Mouse (Mus musculus) urinary bladder, postnatal 25 days (tissue): ENCODE results near the gene Nxpe4.
A peak's percentile ranks its signal among the peaks of the same experiment; 100 is the strongest.
"Not testable (repeated sequence)": the region's sequence is repeated elsewhere in the genome, so short reads cannot be mapped to it uniquely, and the experiment has no call there.

ENCODE experiments used
- DNase-seq: peaks from one replicate; pipeline ENCODE4 v3.0.0; 2022; ENCODE audit warnings: low spot score

Gene Nxpe4

GRCm38 (mm10) chr9:48240431-48240830 lies 78.6 kb downstream of the Nxpe4 start:
- DNase-seq, result no peak

- no peak for DNase-seq
These were observed 80.0 kb downstream of the Nxpe4 start for GRCm38 (mm10) chr9:48241791-48242190.

GRCm38 (mm10) chr9:48242756-48243155 lies 80.9 kb downstream of the Nxpe4 start:
- DNase-seq, result no peak

GRCm38 (mm10) chr9:48244175-48244574 lies 82.4 kb downstream of the Nxpe4 start:
- DNase-seq, result no peak

DNA sequence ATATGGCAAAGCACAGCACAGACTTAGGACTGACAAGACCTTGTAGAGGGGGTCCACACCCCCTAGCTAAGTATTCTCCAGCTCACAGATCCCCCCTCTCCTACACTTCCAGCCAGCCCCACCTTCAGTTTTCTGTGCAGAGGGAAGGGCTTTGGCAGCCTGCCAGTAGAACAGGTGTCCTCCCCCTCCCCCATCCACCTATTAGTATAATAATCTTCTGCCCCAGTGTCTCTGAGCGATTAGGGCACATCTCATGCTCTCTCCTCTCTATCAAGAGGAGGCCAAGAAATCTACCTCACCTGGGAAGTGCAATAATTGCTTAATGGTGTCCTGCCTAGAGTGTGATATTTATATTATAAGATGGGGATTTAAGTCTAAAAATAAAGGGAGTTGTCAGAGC lies 83.7 kb downstream of the Nxpe4 start:
- no peak for DNase-seq

DNA sequence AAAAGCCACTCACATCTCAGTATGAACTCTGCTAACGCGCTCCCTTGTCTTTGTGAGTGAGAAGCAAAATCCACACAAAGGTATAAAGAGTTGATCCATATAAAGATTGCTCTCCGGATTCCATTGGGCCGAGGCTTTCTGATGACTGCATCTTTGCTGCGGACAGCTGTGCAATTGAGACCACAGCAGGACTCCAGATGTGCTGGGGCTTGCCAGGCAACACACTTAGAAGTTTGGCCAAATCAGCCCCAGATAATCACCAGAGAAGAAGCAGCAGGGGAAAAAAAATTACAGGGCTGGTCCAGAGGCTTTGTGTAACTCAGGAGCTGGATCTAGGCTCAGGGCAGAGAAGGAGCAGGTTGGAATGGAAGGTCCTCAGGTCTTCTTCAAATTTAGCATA lies 85.5 kb downstream of the Nxpe4 start:
- no peak for DNase-seq

DNA sequence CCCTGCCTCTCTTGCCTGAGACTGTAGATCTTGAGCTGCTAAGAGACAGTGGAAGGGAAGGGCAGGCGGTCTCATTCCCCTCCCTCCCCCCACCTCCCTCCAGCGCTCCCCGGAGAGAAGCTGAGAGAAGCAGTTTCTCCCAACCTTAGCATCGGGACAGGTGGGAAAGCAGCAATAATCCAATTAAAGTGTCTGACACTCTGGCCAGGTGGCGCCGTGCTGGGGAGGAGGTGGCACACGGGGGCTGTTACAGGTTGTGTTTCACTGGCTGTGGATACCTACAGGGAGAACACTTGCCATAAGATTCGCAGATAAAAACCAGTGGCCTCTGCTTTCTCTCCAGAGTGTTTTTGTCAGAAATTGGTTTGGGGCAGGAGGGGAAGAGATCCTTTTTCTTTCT lies 90.4 kb downstream of the Nxpe4 start:
- DNase-seq, result no peak

GRCm38 (mm10) chr9:48257001-48257400 lies 95.2 kb downstream of the Nxpe4 start:
- no peak for DNase-seq

- DNase-seq, result peak; percentile 13
These were observed 96.1 kb downstream of the Nxpe4 start for GRCm38 (mm10) chr9:48257741-48258423.

GRCm38 (mm10) chr9:48264616-48265015 lies 102.8 kb downstream of the Nxpe4 start:
- DNase-seq, result no peak

DNA sequence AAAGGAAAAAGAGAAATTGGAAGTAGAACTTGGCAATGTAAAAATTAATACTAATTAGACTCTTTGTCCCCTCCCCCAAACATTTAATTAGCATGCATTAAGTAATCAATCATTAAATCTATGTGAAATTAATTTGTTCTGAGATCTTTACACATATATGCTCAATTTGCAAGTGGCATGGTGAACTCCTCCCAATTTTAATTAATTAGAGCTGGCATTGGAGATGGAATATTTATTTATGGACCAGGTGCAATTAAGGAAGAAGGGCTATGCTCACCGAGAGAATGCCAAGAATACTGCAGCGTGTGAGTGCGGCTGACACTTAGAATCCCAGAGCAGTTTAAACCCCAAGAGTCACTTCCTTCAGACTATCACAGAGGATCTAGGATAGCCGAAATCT lies 103.7 kb downstream of the Nxpe4 start:
- DNase-seq, result no peak

- peak; percentile 69 for DNase-seq
These were observed 104.6 kb downstream of the Nxpe4 start for GRCm38 (mm10) chr9:48266286-48267027.

DNA sequence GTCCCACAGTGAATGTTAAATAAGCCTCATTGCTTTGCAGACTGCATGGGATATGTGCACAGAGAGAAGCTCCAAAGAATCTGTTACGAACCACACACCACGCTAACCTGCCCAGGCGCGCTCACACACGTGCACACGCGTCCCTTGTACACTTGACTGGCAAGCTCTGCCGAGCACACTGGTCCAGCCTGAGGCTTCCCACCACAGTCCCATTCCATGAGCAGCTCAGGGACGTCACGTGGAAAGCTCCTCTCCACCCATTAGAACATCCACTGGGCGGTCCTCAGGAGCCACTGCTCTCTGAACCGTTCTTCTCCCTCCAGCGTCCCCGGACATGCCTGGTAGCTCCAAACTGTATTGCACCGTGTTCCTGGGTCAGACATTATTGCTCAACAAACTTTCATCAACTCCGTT lies 105.2 kb downstream of the Nxpe4 start:
- peak; percentile 12 for DNase-seq

GRCm38 (mm10) chr9:48267960-48268359 lies 106.1 kb downstream of the Nxpe4 start:
- DNase-seq, result no peak

GRCm38 (mm10) chr9:48276831-48277230 lies 115.0 kb downstream of the Nxpe4 start:
- no peak for DNase-seq

- no peak for DNase-seq
These were observed 122.4 kb downstream of the Nxpe4 start for GRCm38 (mm10) chr9:48284221-48284620.

DNA sequence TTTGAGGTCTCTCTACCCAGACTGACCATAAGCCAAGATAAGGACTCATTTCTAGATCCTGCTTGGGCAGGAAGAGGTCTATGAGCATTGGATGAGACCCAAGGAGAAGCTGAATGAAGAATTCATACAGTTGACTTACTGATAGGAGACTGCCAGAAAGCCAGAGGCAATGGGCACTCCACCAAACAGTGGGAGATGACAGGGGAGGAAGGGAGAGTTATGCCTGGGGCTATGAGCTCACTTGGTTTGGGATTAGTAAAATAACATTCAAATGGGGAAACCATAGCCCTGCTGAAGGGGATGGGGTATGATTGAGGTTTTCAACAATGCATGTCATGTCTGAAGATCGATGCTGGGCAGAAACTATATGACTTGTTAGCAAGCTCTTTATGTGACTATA lies 128.5 kb downstream of the Nxpe4 start:
- DNase-seq, result no peak

GRCm38 (mm10) chr9:48294754-48295153 lies 132.9 kb downstream of the Nxpe4 start:
- DNase-seq, result no peak

DNA sequence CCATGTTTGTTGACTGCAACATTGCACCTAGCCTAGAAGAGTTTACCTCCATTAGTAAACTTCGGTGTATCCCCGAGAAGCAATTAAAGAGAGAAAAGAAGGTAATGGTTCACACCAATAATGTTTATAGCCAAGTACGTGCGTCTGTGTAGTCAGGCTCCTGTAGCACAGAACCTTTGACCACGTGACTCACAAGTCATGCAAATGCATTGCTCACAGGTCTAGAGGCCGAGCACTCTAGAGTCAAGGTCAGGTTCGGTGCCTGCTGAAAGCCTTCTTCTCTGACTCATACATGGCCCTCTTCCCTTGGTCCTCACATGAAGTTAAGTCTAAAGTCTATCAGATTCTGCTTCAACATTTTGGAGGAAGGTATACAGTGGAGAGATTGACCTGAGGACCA lies 137.2 kb downstream of the Nxpe4 start:
- no peak for DNase-seq

- DNase-seq, result not testable (repeated sequence)
These were observed 141.7 kb downstream of the Nxpe4 start for GRCm38 (mm10) chr9:48303564-48303963.

DNA sequence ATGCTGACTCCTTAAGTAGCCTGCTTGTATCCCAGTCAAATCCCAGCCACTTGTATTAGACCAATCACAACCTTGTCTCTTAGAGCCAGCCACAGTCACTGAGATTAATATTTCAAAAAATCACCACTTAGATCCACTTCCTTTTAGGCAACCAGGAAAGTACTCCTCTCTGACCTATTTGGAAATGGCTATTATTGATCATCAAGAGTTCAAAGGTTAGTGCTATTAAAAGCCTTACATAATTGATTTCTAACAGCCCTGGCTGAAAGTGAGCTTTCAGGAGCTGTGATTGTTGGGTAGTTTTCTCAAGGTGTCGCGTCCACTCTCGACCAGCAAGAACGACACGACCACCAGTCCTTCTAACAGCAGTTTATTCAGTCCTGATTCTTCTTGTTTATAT lies 149.4 kb downstream of the Nxpe4 start:
- no peak for DNase-seq

DNA sequence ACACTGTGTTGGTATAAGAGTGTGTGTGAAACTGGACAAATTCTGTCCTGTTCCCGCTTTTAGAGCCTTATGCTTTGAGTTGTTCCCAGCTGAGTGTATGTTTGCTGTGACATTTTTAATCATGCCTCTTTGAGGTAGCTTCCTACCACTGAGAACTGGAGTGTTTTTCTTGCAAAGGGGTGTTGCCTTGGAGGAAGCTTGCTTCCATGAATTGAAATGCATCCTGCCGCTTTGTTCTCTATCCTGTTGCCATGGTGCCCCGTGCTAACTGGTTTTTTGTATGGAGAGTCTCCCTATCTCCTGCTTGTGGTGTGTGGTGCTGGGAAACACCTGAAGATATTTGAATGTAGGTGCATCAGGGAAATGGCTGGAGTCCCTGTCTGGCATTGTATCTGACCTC lies 152.4 kb downstream of the Nxpe4 start:
- DNase-seq, result no peak

GRCm38 (mm10) chr9:48315825-48316224 lies 154.0 kb downstream of the Nxpe4 start:
- DNase-seq, result no peak

- DNase-seq, result no peak
These were observed 164.5 kb downstream of the Nxpe4 start for GRCm38 (mm10) chr9:48326338-48326737.
